Mouse (Mus musculus) small intestine, adult 2 months (tissue): ENCODE results near the gene Sbk2.
A peak's percentile ranks its signal among the peaks of the same experiment; 100 is the strongest.

Experiments
- CTCF ChIP-seq: fragments of 200-500 bp; IDR thresholded peaks from 2 replicates; pipeline ENCODE4 v1.5.1; 2012; ENCODE audit warnings: low read depth, mild to moderate bottlenecking, control low read depth, inconsistent platforms, low read length, moderate library complexity, mixed read lengths; ENCODE audit not compliant: insufficient replicate concordance, insufficient read length; ENCODE audit errors: extremely low read depth
- POLR2A ChIP-seq: fragments of 200-500 bp; IDR thresholded peaks from 2 replicates; pipeline ENCODE4 v1.6.1; 2012; ENCODE audit warnings: low read depth, mild to moderate bottlenecking, control low read depth, inconsistent platforms, low read length, moderate library complexity

DNA sequence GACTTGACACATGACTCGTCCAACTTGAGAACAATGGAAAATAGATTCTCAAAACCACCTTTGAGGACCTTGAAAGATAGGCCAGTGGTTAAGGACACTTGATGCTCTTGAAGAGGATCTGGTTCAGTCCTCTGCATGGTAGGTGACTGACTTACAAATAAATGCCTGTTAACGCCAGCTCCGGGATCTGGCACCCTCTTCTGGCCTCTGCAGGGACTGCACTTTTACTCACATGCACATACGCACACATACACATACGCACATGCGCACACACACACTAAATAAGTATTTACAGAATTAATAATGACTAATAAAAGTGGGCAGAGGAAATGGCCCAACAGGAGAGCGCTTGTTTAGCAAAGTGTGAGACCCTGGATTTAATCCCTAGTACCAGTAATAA is 12.6 kb upstream of the Sbk2 start:
- TF ChIP-seq POLR2A: no peak
- peak; percentile 11; the same call in 1 of the 2 replicates for TF ChIP-seq CTCF
